Mouse (Mus musculus) lung, postnatal 36 days (tissue): Measurements from ENCODE around the gene Zmpste24.
A peak's percentile ranks its signal among the peaks of the same experiment; 100 is the strongest.
"Not testable (repeated sequence)": the region's sequence is repeated elsewhere in the genome, so short reads cannot be mapped to it uniquely, and the experiment has no call there.

Source experiments
- DNase-seq: peaks from one replicate; pipeline ENCODE4 v3.0.0; 2022; ENCODE audit warnings: mixed read lengths

Zmpste24 gene

DNA sequence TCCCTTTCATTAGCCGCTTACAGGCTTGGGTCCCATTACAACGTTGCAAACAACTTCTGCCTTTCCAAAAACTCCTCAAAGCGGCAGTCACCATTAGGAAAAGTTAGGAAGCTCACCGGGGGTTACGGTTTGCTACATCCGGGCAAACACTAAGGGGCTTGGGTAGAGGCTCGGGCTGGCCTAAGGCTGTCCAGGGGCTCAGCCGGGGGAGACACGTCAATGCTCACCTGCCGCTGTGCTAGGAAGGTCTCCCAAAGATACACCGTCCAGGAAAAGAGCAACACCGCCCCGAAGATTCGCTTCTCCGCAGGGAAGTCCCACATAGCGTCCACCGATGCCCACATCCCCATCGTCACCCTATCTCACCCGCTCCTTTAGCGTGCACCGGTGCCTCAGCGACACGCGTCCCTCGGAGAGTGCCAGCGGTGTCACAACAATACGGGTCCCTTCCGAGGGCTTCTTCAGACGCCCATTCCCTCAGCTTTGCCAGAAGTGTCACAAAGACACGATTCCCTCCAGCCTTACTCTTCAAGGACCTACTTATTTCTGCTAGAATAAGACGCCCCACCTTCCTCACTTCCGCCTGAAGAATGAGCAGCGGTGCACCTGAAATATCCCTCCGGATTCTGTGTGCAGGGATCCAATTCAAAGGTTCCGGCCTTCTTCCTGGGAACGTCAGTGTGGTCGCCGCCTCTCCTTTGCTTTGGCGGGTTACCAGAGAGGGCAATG is at the start of gene Zmpste24:
Gene Zmpste24 (minus strand): TSS at position 592 of the 729 bp plus-strand sequence.
- DNase-seq, result peak; percentile 90

DNA sequence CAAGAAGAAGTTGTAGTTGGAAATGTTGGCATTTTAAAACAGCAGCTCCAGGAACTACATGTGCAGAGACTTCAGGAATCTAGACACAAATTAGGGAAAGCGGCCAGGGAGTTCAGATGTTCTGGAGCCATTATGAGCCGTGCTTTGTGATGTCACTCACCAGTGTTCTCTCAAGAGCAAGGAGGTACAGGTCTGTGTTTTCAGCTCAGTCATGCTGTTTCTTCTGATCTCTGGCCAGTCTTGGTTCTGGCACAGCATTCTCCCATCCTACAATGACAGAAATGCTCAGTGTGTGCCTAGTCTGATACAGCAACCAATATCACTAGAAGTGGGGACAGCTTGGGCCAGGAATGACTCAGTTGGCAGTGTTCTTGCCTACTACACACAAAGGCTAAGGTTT is 11.1 kb upstream of the Zmpste24 start, which contains the start of gene Tmco2:
Gene Tmco2 (minus strand): TSS at position 101 of the 400 bp plus-strand sequence.
- DNase-seq, result no peak

DNA sequence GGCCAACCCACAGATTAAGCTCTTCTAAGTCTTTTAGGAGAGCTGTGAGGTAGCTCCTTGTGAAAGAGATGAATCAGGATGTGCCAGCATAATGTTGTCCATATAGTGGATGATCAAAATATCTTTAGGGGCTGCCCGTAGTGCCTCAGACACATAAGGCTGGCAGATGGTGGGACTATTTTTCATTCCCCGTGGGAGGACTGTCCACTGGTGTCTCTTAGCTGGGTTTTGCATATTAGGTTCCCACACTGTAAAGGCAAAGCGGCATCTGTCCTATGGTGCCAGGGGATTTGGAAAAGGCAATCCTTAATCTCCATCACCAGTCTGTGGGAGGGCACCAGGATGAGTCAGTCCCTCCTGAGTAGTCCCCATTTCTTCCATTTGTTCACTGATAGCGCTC is 5.3 kb upstream of the Zmpste24 start:
- DNase-seq, result no peak

DNA sequence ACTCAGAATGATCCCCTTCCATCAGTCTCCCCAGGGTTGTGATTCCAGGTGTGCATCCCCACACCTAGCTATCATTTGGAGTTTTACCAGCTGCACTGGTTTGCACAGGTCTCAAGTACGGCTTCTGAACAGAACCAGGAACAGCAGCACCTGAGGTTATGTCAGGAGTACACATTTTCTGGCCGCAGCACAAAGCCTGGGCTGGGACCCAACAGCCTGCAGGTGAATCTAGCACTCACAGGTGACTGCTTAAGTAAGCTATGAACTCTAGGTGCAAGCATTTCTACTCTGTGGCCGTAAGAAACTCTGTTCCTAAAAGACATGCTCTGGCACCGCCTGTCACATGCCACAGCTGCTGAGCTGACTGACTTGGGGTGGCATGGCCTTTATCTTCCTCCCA is 7.8 kb downstream of the Zmpste24 start:
- DNase-seq, result no peak

DNA sequence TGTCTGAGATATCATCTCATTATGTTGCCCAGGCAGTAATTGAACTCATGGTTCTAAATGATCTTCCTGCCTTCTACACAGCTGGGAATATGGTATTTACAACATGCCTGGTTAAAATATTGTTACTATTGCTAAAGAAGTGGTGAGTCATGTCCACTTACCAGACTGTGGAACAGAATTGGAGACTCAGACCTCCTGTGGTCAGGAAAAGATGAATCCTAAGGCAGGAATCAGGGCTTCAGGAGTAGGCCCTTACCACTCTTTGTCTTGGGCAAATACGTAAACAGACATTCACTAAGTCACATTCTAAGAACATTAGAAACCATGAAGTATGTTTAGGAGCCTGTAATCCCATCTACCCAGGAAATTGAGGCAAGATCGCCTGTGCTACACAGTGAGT is 9.3 kb downstream of the Zmpste24 start:
- DNase-seq, result no peak

DNA sequence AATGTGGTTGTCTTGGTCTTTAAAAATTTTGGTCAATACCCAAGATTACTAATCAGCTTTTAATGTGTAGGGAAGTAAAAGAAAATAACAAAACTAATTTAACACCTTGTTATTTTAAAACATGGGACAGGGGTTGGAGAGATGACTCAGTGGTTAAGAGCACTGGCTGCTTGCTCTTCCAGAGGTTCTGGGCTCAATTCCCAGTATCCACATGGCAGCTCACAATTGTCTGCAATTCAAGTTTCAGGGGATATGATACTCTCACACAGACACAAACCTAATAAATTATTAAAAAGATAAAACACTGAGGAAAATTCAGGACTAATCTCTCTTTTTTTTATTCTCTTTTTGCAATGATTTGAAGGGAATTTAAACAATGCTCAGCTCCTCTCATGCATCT is 13.5 kb downstream of the Zmpste24 start:
- DNase-seq, result no peak

DNA sequence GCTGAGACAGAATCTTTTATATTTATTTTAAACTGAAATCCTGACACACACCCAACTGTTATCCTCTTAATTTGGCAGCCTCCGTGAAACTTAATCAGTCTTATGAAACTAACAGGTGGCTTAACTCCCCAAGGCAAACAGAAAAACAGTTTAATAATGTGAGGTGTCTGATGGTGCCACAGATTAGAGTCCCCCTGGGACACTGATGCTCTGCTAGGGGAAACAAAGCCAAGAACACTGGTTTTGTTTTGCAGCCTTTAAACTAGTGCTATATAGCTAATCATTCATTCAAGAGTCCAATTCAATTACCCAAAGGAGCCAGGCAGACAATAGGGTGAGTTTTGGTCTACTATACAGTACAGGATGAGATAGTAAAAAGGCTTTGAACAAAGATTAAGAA is 17.6 kb downstream of the Zmpste24 start:
- DNase-seq, result no peak

DNA sequence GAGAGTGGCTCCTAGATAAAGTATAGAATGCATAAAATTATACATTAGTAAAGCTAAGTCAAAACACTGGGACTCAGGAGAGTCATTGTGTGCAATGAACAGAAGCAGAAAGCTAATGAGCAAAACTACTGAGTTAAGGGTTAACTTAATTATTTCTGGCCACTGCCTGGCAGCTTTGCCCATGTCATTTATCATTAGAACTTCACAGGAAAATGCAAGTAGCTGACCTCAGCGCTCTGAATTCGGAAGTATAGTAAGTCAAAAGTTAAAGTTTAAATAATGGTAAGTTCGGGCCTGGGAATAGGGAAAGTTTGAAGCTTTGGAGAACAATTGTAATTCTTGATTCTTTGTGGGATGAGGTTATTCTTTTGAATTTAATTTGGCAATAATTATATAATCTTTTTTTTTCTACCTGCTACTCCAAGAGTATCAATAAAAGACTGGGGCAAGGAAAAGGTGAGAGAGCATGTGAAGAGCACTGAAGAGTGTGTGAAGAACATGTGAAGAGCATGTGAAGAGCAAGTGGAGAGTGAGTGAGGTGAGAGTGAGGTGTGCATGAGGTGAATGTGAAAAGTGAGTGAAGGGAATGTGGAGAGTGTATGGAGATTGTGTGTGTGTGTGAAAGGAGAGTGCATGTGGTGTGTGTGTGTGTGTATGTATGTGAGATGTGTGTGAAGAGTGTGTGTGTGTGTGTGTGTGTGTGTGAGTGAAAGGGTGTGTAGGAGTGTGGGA is 20.0 kb downstream of the Zmpste24 start:
- no peak for DNase-seq

DNA sequence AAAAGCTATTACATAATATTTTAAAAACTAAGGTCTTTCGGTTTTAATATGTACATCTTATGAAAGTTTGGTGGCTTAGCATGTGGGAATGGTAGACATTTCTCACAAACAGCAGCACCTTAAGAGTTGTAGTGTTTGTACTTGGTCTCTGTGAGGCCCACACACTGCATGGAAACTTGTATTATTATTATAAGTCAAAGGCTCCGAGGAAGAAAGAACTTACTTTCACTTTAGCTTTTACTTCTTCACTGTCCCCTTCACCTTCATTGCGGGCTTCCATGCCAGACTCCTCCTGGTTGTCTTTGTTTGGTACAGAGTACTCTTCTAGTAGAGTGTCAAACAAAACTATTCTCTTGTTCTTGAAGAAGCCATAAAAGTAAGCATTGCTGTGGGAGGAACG is 23.8 kb downstream of the Zmpste24 start:
- no peak for DNase-seq

DNA sequence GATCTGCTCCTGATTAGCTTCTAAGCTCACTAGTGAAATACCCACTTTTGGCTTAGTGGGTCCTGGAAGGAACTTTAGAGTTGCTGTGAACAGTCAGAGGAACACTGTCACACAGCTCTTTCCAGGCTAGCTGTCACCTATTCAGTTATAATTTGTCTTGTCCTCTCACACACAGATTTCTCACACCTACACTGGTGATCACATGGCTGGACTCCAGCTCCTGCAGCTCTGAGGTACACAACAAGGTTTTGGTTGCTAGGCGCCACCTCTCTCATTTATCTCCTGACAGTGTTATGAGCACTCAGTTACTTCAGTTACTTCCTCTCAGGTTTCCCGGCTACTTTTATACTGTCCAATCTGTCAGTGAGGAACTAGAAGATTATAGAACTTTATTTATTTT is 32.7 kb downstream of the Zmpste24 start:
- DNase-seq, result no peak

DNA sequence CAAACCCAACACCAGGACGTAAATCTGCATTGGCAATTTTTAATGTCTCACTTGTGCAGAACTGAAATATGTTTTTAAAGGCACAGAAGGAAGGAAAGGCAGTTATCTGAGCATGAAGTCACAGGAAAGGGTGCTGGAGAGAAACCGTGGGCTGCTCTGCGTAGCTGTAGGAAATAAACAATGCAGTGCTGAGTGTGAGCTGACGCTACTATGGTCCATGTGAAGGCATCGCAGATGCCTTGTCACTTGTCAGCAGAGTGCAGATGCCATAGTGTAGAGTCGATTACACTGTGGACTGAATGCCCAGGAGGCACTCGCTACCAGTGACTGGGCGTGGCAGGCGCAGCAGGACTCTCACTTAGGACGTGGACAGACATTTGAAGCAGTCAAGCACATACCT is 38.8 kb downstream of the Zmpste24 start:
- DNase-seq, result not testable (repeated sequence)

DNA sequence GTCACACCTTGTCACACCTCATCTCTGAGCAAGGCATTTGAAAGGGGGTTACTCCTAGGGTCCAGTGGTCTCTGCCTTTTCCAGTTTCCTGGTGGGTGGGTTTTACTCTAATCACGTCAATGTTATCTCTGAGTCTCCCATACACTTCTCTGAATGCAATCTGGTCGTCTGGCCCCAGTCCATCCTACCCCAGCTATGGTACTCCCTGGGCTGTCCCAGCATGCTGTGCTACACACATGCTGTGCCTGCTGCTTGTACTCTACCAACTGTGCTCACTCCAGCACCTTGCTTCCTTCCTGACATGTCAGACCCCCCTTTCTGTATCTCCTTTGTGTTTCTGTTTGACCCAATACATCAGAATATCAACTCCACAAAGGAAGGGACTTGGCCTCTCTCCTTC is 41.0 kb downstream of the Zmpste24 start:
- no peak for DNase-seq

DNA sequence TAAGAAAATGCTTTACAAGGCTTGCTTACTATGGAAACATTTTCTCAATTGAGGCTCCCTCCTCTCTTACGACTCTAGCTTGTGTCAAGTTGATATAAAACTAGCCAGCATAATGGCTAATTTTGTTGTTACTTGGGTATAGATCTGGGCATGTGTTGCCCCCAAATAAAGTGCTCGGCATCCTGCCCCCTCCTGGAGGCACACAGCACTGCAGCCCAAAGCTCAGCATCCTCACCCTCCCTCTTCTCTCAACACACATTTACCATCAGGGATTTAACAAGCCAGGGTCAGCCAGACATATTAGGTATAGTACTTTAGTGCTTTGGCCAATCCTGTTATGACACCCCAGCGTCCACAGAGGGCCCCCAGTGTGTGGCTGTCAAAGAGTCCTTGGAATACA is 41.7 kb downstream of the Zmpste24 start:
- DNase-seq, result no peak

DNA sequence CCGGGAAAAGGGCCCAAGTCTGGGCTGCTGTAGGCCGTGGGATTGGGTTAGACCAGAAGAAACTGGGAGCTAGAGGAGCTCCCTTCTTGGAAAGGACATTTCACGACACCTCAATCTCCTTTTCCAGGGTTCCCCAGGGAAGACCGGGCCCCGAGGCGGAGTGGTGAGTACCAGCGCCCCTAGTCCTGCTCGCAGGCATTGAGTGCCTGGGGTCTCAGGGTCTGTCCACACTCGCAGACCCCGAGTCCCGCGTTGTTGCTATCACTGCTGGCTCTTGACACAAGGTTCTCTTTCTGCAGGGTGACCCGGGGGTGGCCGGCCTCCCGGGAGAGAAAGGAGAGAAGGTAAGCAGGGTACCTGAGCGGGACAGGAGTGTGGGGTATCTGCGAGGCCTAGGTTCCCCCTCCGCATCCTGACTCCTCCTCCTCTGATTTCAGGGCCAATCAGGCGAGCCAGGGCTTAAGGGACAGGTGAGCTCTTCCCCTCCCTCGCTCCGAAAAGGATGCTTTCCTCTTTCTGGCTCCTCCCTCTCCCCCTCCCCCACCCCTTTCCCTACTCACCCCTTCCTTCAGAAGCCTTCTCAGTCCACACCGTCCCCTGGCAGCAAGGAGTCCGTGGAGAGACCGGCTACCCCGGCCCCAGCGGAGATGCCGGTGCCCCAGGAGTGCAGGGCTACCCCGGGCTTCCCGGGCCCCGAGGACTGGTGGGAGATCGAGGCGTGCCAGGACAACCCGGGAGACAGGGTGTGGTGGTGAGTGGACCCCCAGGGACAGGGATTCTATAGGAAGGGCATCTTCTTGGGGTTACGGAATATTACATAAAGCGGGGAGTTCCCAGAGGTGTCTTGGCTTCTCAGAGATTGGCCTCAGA is 45.4 kb downstream of the Zmpste24 start:
- no peak for DNase-seq

DNA sequence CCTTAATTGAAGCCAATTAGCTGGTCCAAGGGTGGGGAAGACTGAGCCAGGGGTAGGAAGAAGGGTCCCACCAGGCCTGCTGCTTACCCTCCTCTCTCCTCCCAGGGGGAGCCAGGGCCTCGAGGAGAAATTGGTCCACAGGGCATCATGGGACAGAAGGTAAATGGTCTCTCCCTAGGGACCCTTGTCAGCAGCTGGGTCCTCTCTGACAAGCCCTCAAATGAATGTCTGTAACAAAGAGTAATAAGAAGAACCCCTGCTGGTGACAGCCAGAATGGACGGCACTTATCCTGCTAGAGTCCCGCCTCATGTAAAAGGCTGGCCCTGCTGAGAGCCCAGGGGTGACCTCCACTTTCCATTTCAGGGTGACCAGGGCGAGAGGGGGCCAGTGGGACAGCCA is 46.2 kb downstream of the Zmpste24 start:
- no peak for DNase-seq

DNA sequence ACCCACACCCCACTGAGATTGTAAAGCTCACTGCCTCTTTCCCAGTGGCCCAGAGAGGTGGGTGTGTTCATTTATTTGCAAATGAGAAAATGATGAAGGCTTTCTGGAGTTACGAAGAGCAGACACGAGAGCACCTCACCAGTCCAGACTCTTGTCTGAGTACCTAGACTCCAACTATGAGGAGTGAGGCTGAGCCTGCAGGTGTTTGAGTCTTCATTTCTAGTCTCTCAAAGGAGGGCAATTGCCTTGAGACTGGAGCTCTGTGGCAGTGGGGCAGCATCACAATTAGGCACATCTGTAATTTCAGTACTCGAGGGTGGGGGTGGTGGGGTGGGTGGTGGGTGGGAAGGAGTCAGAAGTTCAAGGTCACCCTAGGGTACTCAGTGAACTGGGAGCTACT is 55.1 kb downstream of the Zmpste24 start:
- DNase-seq, result no peak

DNA sequence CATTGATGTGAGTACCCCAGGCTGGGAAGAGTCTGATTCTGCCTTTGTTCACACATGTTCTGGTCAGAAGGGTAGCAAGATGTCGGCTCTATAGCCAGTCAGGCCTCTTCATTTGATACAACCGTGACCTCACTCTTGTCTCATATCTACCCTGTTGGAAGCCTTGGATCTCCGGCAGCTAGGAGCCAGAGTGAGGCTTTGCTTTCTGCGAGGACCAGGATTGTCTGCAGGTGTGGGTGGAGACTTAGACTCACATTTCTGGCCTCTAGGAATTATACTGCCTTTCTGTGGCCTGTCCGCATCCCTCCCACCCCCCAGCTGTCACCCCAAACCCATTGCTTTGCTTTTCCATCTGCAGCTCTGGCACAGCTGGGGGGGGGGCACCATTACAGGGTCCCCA is 55.6 kb downstream of the Zmpste24 start:
- DNase-seq, result no peak

DNA sequence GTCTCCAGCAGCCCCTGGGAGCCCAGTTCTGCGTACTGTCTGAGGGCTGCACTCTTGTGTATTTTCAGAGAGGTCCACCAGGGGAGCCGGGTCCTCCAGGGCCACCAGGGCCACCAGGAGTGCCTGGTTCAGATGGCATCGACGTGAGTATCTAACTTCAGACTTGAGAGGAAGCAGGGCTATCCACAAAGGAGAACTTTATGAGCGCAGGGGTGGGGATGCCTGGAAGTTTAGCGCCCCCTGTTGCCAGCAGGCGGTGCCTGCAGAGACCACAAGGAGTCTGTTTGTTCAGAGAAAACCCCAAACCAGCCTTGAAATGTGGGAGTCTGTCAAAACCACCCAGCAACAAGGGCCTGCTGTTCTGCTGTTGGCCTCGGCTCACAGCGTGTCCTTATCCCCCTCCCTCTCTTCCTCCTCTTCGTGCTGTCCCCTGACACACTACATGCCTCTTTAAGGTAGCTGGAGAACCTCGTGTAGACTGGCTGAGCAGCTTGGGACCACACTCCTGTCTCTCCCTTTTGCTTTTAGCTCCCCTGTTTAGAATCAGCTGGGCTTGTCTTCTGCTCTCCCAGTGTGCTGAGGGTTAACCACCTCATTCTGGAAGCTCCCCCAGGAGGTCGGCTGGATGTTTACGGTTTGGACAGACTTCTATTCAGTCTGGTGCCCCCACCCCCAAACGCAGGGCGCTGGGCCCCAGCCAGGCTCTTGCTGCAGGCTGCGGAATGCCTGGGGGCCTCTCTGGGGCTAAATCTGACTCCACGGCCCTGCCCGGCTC is 57.0 kb downstream of the Zmpste24 start:
- peak; percentile 78 for DNase-seq

DNA sequence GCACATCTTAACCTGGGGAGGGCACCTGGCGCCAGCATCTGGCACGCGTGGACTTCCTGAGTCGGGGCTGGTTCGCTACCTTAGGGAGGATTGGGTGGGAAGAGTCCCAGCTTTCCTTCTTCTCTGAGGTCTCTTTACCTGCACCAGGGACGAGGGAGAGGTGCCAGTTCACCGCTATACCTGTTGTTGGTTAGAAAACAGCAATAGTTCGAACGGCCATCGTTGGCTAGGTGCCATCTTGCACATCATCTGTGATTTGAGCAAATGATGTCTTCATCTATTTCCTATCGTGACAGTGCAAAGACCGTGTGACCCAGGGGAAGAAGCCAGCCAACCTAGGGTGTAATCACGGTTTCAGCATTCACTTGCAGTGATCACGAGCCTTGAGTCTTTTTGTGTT is 57.7 kb downstream of the Zmpste24 start:
- DNase-seq, result no peak

DNA sequence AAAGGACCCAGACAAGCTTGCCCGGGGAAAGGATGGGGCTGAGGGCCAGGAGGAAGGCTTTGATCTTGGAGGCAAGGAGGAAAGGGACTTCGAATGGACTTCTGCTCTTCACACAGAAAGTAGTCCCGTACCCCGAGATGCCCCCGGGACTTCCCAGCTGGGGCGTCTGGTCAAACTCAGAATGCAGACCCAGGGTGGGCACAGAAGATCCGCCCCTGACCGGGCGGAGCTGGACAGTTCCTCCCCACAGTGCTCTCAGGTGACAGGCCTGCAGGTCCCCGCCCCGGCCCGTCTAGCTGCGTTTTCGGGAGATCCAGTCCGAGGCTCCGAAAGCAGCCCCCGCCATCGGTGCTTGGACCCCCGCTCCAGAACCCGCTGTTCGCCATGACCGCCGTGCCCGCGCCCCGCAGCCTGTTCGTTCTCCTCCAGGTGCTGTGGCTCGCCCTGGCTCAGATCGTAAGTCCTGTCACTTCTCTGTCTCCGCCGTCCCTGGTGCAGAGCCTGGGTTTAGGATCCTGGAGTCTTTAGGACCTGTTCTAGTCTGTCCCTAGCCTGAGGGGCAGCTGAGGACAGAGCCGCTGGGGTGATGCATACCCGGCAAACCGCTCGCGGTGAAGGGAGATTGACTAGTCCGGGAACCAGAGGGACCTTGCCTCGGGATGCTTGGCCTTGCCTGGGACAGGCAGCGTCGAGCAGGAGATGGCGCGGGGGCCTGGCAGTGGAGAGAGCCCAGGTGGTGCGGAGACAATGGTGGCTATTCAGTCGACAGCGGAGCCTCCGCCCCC is 58.5 kb downstream of the Zmpste24 start, which contains the start of gene Col9a2:
Gene Col9a2 (plus strand): TSS at position 55 of the 785 bp plus-strand sequence.
- DNase-seq, result no peak

DNA sequence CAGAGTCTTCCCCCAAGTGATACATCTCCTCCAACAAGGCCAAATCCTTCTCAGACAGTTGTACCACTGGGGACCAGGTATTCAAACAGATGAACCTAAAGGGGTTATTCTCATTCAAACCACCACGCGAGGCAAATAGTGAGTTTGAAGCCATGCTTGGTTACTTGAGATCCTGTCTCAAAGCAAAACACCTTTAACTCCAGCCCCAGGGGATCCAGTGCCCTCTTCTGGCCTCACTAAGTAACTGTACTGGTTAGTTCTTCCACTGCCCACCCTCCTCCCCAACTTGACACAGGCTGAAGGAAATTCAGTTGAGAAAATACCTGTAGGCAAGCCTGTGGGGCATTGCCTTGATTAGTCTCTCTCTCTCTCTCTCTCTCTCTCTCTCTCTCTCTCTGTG is 65.0 kb downstream of the Zmpste24 start:
- no peak for DNase-seq

DNA sequence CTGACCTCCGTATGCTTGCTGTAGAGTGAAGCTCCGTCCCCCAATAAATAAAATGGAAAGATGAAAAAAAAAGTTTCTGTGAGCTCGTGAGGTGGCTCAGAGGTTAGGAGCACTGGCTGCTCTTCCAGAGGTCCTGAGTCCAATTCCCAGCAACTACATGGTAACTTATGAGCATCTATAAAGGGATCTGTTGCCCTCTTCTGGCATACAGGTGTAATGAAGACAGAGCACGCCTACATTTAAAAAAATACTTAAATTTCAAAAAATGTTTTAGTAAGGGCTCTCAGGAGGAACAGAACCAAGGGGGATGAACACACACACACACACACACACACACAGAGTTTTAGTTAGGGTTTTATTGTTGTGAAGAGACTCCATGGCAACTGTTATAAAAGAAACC is 66.6 kb downstream of the Zmpste24 start:
- DNase-seq, result no peak
